Mouse (Mus musculus): ENCODE measurements around the gene Gm10354.
A peak's percentile ranks its signal among the peaks of the same experiment; 100 is the strongest.
"Not testable (repeated sequence)": the region's sequence is repeated elsewhere in the genome, so short reads cannot be mapped to it uniquely, and the experiment has no call there.

Gm10354 gene

DNA sequence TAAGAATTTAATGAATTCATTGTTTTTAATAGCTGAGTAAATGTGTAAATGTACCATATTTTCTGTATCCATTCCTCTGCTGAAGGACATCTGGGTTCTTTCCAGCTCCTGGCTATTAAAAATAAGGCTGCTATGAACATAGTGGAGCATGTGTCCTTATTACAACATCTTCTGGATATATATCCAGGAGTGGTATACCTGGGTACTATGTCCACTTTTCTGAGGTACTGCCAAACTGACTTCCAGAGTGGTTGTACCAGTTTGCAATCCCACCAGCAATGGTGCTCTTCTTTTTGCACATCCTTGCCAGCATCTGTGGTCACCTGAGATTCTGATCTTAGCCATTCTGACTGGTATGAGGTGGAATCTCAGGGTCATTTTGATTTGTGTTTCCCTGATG, 25.1 kb downstream of the Gm10354 start:
- not testable (repeated sequence) for DNase-seq

DNA sequence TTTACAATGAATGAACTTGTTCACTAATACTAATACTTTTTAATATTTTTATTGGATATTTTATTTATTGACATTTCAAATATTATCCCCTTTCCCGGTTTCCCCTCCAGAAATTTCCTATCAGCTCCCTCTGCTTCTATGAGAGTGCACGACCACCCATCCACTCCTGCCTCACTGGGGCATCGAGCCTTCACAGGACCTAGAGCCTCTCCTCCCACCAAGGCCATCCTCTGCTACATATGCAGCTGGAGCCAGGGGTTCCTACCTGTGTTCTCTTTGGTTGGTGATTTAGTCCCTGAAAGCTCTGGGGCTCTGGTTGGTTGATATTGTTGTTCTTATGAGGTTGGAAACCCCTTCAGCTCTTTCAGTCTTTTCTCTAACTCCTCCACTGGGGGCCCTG, 26.0 kb downstream of the Gm10354 start:
- not testable (repeated sequence) for DNase-seq

DNA sequence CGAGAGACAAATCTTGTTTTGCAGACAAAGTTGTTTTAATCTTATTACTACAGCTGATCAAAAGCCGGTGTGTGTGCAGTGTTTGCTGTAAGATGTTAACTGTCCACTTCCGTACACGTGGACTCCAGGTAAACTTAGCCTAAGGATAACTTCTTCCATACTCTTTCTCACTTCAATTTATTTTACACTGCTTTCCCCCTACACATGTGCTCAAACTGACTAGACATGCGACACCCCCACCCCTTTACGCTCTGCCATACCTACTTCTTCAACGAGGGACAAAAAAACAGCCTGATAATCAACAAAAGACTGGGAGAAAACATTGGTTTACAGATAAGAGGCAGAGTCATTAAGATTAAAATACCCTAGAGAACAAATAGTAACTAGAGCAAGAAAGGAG, 26.9 kb downstream of the Gm10354 start:
- DNase-seq: not testable (repeated sequence)

DNA sequence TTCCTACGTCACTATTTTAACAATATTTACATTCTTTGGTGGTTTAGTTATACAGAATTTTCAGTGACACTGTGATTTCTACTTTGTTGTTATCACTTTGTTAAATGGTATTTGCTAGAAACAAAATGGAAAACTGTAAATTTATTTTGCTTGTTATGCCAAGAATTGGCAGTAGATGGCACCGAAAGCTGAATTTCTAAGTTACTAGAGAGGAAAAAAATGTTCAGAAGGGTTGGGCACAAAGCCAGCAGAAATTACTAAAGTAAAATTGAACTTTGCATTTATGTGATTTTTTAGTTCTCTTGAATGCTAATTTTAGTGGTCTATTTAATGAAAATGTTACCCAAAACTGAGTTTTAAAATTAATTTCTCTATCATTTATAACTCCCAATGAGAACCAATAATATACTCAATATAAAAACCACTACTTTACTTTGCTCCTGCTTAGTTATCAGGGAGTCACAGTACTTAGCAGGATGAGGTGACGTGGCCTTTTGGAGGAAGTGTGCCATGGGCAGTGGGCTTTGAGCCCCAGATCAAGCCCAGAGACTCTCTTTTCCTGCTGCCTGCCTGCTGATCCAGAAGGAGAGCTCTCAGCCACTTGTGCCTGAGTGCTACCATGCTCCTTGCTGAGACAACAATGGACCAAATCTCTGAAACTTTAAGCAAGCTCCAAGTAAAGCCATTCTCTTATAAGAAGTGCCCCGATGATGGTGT, 31.1 kb downstream of the Gm10354 start:
- peak; percentile 8 for DNase-seq

DNA sequence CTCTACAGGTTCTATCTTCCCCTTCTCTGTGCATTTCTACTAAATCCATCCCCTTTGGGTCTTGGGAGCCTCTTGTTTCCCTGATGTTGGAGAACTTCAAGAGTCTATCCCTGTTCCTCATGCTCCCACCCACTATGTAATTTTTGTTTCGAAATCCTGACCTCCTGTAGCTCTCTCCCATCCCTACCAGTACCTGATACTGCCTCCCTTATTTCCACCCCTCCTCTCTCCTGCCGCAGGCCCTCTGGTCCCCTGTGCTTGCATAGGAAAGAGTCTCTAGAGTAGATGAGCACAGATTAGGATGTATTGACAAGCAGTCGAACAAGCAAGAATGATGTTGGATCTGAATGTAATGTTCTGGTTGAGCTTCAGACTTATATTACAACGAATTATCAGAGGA, 33.2 kb downstream of the Gm10354 start:
- DNase-seq: not testable (repeated sequence)

DNA sequence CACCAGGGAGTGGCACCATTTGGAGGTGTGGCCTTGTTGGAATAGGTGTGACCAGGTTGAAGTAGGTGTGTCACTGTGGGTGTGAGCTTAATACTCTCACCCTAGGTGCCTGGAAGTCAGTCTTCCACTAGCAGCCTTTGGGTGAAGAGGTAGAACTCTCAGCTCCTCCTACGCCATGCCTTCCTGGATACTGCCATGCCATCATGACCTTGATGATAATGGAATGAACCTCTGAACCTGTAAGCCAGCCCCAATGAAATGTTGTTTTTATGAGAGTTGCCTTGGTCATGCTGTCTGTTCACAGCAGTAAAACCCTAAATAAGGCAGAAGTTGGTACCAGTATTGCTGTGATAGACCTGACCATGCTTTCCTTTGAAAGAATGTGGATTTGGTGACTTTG, 37.7 kb downstream of the Gm10354 start:
- DNase-seq: not testable (repeated sequence)

DNA sequence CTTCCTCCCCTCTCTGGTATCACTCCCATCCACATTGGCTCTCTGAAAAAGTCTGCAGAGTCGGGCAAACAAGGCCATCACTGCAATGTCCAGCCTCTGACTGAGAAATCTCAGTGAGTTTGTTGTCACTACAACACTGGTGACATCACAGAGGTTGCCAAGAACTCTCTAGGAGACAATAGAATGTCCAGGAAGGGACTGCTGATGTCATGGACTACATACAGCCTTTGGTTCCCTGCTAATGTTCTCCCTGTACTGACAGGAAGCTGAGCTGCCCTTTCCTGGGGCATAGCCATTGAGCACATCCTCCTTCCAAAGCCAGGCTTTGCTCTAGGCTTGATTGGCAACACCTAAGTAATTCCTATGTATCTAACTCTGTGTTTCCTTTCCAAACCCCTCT, 40.4 kb downstream of the Gm10354 start, which contains the start of gene Speer4e:
TSS of gene Speer4e (minus strand) at position 101 of the 400 bp plus-strand sequence.
- DNase-seq: not testable (repeated sequence)

DNA sequence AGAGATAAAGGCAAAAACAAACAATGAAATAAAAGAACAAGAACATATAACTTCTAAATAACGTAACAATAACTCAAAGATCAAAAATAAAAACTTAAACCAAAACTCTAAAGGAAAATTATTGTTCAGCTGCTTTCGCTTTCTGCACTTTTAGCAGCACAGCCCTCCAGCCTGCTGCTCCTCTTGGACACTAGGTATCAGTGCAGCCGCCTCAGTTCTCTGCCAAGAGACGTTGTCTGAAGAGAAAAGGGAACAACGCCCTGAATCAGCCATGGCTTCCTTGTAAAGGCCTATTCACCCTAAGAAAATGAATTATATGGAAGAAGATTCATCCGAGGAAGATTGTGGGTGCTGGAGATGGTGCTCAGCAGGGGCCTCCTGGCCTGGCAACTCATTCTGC, 45.0 kb downstream of the Gm10354 start:
- not testable (repeated sequence) for DNase-seq

DNA sequence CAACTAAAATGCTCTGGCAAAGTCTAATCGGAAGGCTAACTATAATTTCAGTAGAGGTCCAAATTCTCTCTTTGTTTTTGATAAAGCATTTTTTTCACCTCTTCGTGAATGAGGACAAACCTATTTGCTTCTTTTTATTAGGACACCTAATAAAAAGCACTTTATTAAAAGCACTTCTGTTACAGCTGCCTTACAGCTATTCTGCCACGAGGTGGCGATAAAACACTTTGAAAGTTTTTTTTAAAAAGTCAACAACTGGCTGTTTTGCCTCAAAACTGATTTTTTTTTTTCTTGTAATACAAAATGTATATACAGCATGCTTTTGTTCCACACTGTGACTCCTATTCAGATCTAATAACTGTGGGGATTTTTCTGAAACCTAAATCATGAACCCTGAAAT, 51.7 kb downstream of the Gm10354 start:
- DNase-seq: not testable (repeated sequence)
